10 mouse cellular contexts compared by ENCODE assay signal in the genomic region with DNA sequence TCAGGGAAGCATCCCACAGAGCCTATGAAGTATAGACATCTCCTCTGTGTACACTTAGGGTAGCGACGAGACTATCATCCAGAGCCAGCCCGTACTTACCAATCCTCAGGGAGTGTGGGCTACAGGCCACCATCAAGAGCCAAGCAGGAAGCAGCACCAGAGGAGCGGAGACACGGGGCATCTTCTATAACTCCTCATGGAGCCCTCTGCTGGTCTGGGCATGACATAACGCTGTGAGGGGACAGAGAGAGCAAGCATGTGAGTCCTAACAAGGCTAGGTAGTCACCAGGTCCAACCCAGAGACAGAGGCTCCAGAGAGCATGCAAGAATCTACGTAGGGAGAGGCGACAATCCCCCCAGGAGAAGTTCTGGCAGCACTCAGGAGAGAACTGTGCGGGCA.
A peak's percentile ranks its signal among the peaks of the same experiment; 100 is the strongest.
DNase-seq lines count a peak whose midpoint lies in the region; ATAC-seq and TF ChIP-seq lines count a peak whose summit lies in the region.
"Had no signal": no experiment of that assay in that cellular context is flagged by ENCODE, and none has a peak within 500 bp of the region (broad histone marks: within the 10 kb centered on the region; RNA-seq: fewer than 3 reads in every experiment).

No protein-coding gene starts in this region.

- no peak overlapping the region for H3K4me3 ChIP-seq in layer of hippocampus, adult 2 months
- H3K4me3 ChIP-seq: forebrain, embryonic 12.5 days had no signal

- ATAC-seq in megakaryocyte progenitor cell, adult 5-6 weeks (replicated peaks; ENCODE audit: poor library complexity): peak; percentile 61

- DNase-seq in layer of hippocampus, adult 2 months (ENCODE audit: low spot score in 2 of 2): no peak
- no peak for DNase-seq in layer of hippocampus, postnatal 36 days
- peak; percentile 13 for DNase-seq in NIH3T3 (ENCODE audit: low read depth)
- peak; percentile 9 for DNase-seq in c-Kit-positive CD71-negative TER-119-negative erythroid progenitor cells, embryonic 14.5 days (ENCODE audit: low read depth)
- no peak for DNase-seq in cerebellum, postnatal 36 days
- DNase-seq in heart, adult 8-10 months (ENCODE audit: low spot score): no peak
- no peak for DNase-seq in layer of hippocampus, adult 18-20 months (ENCODE audit: low spot score in 2 of 2)

- H3K27ac ChIP-seq in layer of hippocampus, adult 2 months: no peak overlapping the region
- H3K27ac ChIP-seq: forebrain, embryonic 12.5 days; hindbrain, embryonic 14.5 days had no signal

- peak; percentile 64 for TF ChIP-seq CTCF in layer of hippocampus, adult 2 months (conservative IDR thresholded peaks at IDR 0.05)

Comparison
In these comparisons a context has a peak if more than half of its experiments do, and no peak if none do; other contexts are left out.
1. DNase-seq: peak in NIH3T3 (single experiment) and c-Kit-positive CD71-negative TER-119-negative erythroid progenitor cells, embryonic 14.5 days (single experiment); none in layer of hippocampus, adult 2 months (0 of 2), layer of hippocampus, postnatal 36 days (0 of 2), cerebellum, postnatal 36 days (0 of 2), heart, adult 8-10 months (single experiment) and layer of hippocampus, adult 18-20 months (0 of 2).